Mouse (Mus musculus) splenic B cell, adult 2 months (primary cell): ENCODE results near the gene Epo.

Source experiments
- DNase-seq: peaks from one replicate; pipeline ENCODE4 v3.0.0-alpha.2; 2011; ENCODE audit warnings: low read depth, low spot score
- H3K27me3 ChIP-seq: 2 replicates; pipeline ENCODE4 v1.6.1; 2012; ENCODE audit warnings: mild to moderate bottlenecking, low read length, moderate library complexity, mixed read lengths; ENCODE audit not compliant: control insufficient read depth, poor library complexity, insufficient read depth, severe bottlenecking
- H3K36me3 ChIP-seq: 2 replicates; pipeline ENCODE4 v1.6.1; 2012; ENCODE audit warnings: mild to moderate bottlenecking, low read length, moderate library complexity, mixed read lengths; ENCODE audit not compliant: control insufficient read depth, poor library complexity, insufficient read depth, severe bottlenecking

Epo gene

GRCm38 (mm10) chr5:137518436-137518835 lies 14.6 kb downstream of the Epo start, which contains the start of gene Gigyf1:
Gene Gigyf1, plus strand, starts transcription at chr5:137518548.
- Histone ChIP-seq H3K36me3 (peaks cover 13% of the 10 kb centered on the region), H3K27me3 (no peaks in the 10 kb centered on the region)
- DNase-seq, result peak; percentile 53

GRCm38 (mm10) chr5:137514811-137515210 lies 18.2 kb downstream of the Epo start:
- peaks cover 3% of the 10 kb centered on the region; the same call in 1 of the 2 replicates for H3K36me3 ChIP-seq
- DNase-seq, result no peak
- no peaks in the 10 kb centered on the region for H3K27me3 ChIP-seq

- peaks cover under 1% of the 10 kb centered on the region; the same call in 1 of the 2 replicates for H3K36me3 ChIP-seq
- no peak for DNase-seq
- H3K27me3 ChIP-seq, result no peaks in the 10 kb centered on the region
These were observed 18.9 kb downstream of the Epo start for GRCm38 (mm10) chr5:137513951-137514721.

- Histone ChIP-seq H3K27me3 (no peaks in the 10 kb centered on the region), H3K36me3 (no peaks in the 10 kb centered on the region)
- DNase-seq, result peak; percentile 39
These were observed 19.9 kb downstream of the Epo start for GRCm38 (mm10) chr5:137512847-137513794.

GRCm38 (mm10) chr5:137511706-137512105 lies 21.3 kb downstream of the Epo start:
- H3K27me3 ChIP-seq, result no peaks in the 10 kb centered on the region
- no peaks in the 10 kb centered on the region for H3K36me3 ChIP-seq
- DNase-seq, result no peak

GRCm38 (mm10) chr5:137510573-137511390 lies 22.3 kb downstream of the Epo start:
- Histone ChIP-seq H3K27me3 (no peaks in the 10 kb centered on the region), H3K36me3 (no peaks in the 10 kb centered on the region)
- DNase-seq, result peak; percentile 47

- Histone ChIP-seq H3K36me3 (no peaks in the 10 kb centered on the region), H3K27me3 (no peaks in the 10 kb centered on the region)
- peak; percentile 78 for DNase-seq
These were observed 23.0 kb downstream of the Epo start for GRCm38 (mm10) chr5:137510014-137510501.

GRCm38 (mm10) chr5:137504041-137504440 lies 29.0 kb downstream of the Epo start:
- H3K27me3 ChIP-seq, result no peaks in the 10 kb centered on the region
- DNase-seq, result peak; percentile 33
- H3K36me3 ChIP-seq, result 0 out of 2 replicates have a peak, but pooled peaks cover 3% of the 10 kb centered on the region

- peak; percentile 78 for DNase-seq
These were observed 30.4 kb downstream of the Epo start for GRCm38 (mm10) chr5:137502667-137503110.

GRCm38 (mm10) chr5:137501709-137502666 lies 31.1 kb downstream of the Epo start, which contains the start of gene Pop7:
Gene Pop7, minus strand, starts transcription at chr5:137502518.
- DNase-seq, result peak; percentile 100
- Histone ChIP-seq H3K36me3 (0 out of 2 replicates have a peak, but pooled peaks cover 3% of the 10 kb centered on the region), H3K27me3 (no peaks in the 10 kb centered on the region)

More at GRCm38 (mm10) chr5:137502667-137503110, 30.4 kb downstream of the Epo start:
- no peaks in the 10 kb centered on the region for H3K27me3 ChIP-seq
- H3K36me3 ChIP-seq, result 0 out of 2 replicates have a peak, but pooled peaks cover 3% of the 10 kb centered on the region

GRCm38 (mm10) chr5:137500186-137500585 lies 32.9 kb downstream of the Epo start:
- Histone ChIP-seq H3K36me3 (0 out of 2 replicates have a peak, but pooled peaks cover 3% of the 10 kb centered on the region), H3K27me3 (no peaks in the 10 kb centered on the region)
- no peak for DNase-seq

- DNase-seq, result no peak
- no peaks in the 10 kb centered on the region for H3K27me3 ChIP-seq
- no peaks in the 10 kb centered on the region for H3K36me3 ChIP-seq
These were observed 39.2 kb downstream of the Epo start for GRCm38 (mm10) chr5:137493831-137494230.

GRCm38 (mm10) chr5:137491559-137491958 lies 41.5 kb downstream of the Epo start:
- Histone ChIP-seq H3K36me3 (no peaks in the 10 kb centered on the region), H3K27me3 (no peaks in the 10 kb centered on the region)
- no peak for DNase-seq
